Mouse (Mus musculus) common myeloid progenitor, adult 5-6 weeks (primary cell): Measurements from ENCODE around the gene Dpyd. TPM values are rescaled to one million over a fixed set of nuclear protein-coding genes. Genes with fewer than 3 reads are reported as not detected.

Experiments
- ATAC-seq: replicated peaks from 2 replicates; pipeline ENCODE4 v1.8.0; 2016; ENCODE audit warnings: low read depth, mild to moderate bottlenecking, moderate TSS enrichment, inconsistent platforms; ENCODE audit not compliant: poor library complexity, severe bottlenecking
- total RNA-seq: library from RNA; stranded (forward); fragments of 200-1000, 187-1606 nt; gene quantifications from 2 replicates; pipeline ENCODE4 v1.2.3, GENCODE M21; 2017

Gene Dpyd
- total RNA-seq, 1 experiment from 2014 or later: not detected

DNA sequence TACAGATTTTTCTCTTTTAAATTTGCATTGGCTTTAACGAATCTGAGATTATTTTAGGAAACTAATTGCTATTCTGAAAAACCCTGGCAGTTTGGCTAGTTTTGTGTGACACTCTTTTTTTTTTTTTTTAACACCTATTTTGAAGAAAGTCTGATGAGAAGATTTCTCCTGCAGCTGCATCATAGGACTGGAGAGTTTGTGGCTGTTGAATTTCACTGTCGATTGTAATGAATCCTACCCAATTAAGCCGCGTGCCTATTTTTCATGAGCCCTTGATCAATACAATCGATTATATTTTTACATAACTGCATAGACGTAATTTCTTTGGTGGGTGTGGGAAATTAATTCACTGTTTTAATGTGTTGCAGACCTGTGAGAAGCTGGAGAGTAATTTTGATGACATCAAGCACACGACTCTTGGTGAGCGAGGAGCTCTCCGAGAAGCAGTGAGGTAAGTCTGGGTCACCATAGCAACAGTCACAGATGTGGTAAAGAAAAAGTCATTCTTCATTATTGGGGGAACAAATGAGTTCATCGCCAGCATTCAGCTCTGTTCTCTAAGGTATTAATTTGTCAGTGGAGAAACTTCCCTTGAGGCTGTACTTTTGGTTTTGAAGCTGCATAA is 112.3 kb downstream of the Dpyd start:
- no peak for ATAC-seq

DNA sequence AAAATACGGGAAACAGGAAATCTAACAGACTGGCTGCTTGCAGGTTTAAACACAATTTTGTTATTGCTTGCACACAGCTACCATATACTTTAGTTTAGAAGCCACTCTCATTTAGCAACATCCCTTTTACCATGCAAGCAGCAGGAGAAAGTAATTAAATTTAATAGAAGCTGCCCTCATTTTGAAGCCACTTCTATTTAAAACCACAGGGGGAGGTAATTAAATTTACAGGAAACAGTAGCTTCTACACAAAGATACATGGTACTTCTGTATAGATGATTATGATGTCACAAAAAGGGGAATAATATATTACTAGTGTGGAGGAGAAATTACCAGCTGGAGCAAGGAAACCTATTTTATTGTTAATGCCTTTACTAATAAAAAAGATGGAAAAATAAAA is 113.5 kb downstream of the Dpyd start:
- no peak for ATAC-seq

GRCm38 (mm10) chr3:118676052-118676777 is 114.3 kb downstream of the Dpyd start:
- ATAC-seq: no peak

DNA sequence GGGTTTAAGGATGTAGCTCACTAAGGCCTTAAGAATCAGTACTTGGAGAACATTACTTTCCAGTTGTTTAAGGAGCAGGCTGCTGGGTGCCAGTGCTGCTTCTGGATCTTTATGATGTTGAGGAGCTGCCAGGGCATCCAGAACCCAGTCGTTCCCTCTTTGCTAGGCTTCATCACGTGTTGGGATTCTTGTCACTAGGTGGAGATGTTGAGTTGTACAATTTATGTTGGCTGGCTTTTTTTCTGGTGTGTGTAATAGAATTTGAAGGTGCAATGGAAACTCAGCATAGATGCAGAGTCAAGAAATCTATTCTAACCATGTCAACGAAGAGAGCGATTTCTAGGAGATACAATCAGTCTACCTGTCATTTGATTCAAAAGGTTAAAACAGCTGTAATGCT is 118.9 kb downstream of the Dpyd start:
- ATAC-seq: no peak

GRCm38 (mm10) chr3:118750269-118750668 is 188.3 kb downstream of the Dpyd start:
- no peak for ATAC-seq

DNA sequence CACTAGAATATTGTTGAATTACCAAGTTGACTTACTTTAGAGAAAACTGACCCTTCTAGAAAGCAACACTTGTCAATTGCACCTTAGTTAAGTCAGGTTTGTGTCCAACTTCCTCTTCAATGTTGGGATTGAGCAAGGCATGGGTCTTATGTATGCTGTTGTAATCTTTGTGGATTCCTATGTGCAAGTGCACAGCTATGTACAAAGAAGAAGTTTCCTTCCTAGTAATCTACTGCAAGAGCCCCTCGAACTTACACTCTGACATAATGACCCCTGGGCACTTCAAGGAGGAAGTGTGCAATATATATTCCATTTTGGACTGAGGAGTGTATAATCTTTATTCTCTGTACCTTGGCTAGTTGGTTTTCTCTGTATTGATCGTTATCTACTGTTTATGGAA is 191.7 kb downstream of the Dpyd start:
- no peak for ATAC-seq

GRCm38 (mm10) chr3:118756099-118756498 is 194.2 kb downstream of the Dpyd start:
- no peak for ATAC-seq

- ATAC-seq: no peak
Observed at GRCm38 (mm10) chr3:118812885-118813284, 251.0 kb downstream of the Dpyd start.

- ATAC-seq: no peak
Observed at GRCm38 (mm10) chr3:118850613-118851527, 288.9 kb downstream of the Dpyd start.

DNA sequence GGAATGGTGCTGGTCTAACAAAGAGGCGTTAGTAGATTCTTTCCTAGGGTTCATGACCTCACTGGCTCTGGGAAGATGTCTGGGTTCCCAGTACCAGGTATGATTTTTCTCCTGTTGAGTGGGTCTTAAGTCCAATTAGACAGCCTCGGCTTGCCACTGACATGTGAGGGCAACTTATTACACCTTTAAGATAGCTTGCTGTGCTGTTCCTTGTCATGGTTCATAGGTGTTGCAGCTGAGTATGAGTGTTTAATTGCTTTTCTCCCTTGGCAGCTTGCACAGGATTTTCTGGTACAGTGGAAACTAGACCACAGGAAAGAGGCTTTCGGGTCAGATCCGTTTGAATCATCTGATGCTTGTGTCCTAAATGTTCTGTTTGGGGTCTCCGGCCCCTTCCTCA is 290.8 kb downstream of the Dpyd start:
- no peak for ATAC-seq

- ATAC-seq: no peak
Observed at GRCm38 (mm10) chr3:118855411-118855810, 293.5 kb downstream of the Dpyd start.

GRCm38 (mm10) chr3:118869113-118870107 is 307.5 kb downstream of the Dpyd start:
- no peak for ATAC-seq

DNA sequence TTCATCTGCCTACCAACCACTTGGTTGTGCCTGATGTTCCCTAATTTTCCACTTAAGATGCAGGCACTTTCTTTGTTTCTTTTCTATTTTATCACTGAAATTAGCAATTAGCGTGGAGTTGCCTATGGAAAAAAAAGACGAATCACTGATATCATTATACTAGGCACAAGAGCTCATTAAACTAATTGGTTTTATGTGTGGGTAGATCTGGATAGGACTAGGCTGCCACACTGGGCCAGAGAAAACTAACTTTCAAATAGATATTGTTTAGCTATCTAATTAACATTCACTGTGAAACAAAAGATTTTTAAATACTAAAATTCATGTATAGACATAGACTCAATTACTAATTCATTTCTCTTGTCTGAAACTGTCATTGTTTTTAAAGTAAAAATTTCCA is 313.9 kb downstream of the Dpyd start:
- ATAC-seq: no peak

DNA sequence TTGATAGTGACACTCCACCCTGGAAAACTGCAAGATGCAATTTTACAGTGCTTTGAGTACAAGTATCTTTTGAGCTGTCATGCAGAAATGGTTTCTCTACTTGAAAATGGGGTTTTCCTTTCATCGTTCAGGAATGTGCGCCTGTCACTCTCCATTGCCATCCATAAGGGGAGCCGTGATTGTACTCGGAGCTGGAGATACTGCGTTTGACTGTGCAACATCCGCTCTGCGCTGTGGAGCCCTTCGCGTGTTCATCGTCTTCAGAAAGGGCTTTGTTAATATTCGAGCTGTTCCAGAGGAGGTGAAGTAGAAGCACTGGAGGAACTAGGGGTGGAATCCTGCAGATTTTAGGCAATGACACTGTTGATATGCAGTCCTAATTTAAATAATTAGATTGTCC is 337.1 kb downstream of the Dpyd start:
- no peak for ATAC-seq

- ATAC-seq: no peak
Observed at GRCm38 (mm10) chr3:118991312-118991711, 429.4 kb downstream of the Dpyd start.

- ATAC-seq: no peak
Observed at GRCm38 (mm10) chr3:118991793-118992192, 429.9 kb downstream of the Dpyd start.

DNA sequence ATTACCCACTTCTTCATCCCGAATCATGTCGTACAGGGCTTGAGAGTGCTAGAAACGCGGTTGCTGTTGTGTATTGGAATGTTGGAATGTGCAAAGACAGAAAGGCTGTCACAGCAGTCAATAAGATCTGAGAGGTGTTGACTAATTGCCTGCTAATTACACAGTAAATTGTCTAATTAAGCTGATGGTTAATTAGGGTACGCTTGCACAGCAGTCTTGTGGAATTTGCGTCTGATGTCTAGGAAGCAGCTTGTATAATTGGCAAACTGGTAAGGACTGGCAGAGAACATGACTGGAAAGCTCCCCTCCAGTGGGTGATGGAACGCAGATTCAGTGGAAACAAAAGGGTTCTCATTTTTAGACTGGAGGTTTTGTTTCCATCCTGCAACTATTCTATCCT is 459.3 kb downstream of the Dpyd start:
- no peak for ATAC-seq

DNA sequence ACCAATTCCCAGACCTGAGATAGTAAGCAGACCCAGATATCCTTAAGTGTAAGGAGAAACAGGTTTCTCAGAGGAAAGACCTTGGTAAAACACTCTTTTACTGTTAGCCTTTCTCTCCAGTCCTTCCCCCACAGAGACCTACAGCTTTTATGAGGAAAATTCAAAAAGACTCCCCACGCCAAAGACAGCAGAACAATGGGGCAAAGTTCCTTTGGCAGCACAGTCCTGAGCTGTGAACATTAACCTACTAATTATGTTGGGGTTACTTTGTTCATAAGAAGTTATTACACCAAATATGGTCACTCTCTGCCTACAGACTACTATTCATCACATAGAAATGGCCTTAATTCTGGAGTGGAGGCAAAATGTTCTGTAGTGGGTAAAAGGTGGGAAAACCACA is 480.7 kb downstream of the Dpyd start:
- no peak for ATAC-seq

DNA sequence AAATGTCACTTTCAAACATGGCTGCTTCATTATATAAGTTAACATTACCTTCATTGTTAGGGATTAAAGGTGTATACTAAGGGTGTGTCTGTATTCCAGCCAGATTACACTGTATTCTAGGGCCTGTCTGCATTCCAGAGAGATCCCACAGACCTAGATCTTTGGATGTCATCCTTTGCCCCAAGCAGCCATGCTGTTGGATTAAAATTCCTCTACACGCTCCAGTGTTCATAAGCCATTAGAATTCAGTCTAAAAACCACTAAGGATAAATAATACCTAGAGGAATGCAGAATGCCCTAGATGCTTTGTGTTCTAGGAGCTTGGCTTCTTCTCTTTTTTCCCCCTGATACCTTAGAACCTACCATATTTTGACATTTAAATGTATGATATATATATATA is 494.2 kb downstream of the Dpyd start:
- ATAC-seq: no peak

DNA sequence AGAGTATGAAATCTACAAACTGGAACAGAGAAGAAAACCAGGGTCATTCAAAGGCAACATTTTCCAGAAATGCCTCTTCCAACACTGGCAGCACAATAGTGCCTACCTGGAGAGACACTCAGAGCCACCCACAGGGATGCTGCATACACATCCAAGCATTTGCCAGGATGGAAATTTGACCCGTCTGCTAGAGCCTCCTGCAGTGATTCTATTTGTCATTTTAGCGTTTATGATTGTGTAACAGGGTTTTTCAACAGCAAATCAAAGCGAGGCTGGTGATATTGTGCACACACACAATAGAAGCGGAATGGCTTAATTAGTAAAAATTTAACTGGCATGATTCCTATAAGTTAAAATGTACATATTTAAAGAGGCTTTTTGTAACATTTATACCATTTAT is 501.3 kb downstream of the Dpyd start:
- no peak for ATAC-seq
